Mouse (Mus musculus) left cerebral cortex, postnatal 25 days (tissue): ENCODE measurements around the gene Igsf8. TPM values are rescaled to one million over a fixed set of nuclear protein-coding genes. Genes with fewer than 3 reads are reported as not detected.
A peak's percentile ranks its signal among the peaks of the same experiment; 100 is the strongest.

Source experiments
- DNase-seq, 2 experiments: peaks; one replicate each; pipeline ENCODE4 v3.0.0; 2022; ENCODE audit warnings: low spot score in 2 of 2, mixed read lengths in 1 of 2
- intact Hi-C: fragments of 180-260 bp; cut with DNase I; formaldehyde crosslinking; loops from one replicate; pipeline ENCODE4 v1.15.1; 2025
- total RNA-seq, 2 experiments: library from RNA; stranded (reverse); gene quantifications; 2 replicates each; pipeline ENCODE4 v1.2.3; 2021

Igsf8 gene
- total RNA-seq, 2 experiments from 2014 or later: 232 to 242 TPM

DNA sequence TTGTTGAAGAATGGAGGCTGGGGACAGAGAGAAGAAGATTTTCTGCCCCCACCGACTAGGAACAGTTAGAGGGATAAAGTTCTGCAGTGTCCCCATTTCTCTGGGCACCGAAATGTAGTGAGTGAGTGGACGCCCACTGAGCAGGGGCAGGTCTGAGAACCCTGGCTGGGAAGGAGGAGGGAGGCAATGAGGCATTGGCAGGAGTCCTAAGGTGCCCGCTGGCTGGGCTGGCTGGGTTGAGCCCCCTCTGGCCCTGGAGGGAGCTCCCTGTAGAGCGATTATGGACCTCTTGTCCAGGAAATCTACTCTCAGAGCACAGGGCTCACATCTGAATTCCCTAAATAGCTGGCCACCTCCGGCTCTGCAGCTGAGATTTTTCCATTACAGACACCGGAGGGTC lies 38.1 kb downstream of the Igsf8 start:
- DNase-seq: no peak
- intact Hi-C loops: no loop called here

DNA sequence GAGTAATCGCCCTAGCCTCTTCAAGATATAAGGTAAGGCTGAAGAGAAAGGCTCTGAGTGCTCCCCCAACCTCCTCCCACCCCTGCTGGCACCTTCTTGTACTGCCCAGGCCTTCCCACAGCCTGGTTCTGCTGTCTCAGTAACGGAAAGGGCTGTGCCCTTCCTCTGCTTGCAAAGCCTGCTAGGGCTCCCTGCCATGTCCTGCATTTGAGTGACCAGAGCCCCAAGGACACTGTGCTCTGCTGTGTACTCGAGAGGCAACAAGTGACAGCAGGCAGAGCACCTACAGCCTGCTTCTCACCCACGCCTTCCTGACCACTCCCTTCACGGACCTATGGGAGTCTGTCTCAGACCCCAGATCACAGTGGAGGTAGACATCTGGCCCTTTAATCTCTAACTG lies 38.8 kb downstream of the Igsf8 start:
- intact Hi-C loops: loop anchor here (2.0 kb wide), 1 partner anchor 19 kb away; no protein-coding TSS in a partner anchor
- DNase-seq: no peak

DNA sequence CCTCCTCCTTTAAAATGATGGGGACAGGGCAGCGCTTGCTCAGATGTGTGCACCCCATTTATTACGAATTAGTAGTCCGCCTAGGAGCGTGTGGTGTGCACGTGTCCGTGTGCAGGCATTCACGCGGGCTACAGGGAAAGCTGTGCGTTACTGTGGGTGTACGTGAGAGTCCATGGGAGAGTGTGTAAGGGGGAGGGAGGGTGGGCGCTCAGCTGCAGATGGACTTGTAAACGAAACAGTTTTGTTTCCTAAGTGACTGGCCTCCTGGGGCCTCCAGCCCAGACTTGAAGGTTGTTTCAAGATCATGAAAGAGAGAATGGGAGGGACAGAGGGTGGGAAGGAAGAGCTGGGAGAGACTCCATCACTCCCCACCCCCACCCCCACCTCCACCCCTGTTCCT lies 39.7 kb downstream of the Igsf8 start:
- DNase-seq: no peak
- intact Hi-C loops: loop anchor here (2.0 kb wide), 1 partner anchor 20 kb away; no protein-coding TSS in a partner anchor

DNA sequence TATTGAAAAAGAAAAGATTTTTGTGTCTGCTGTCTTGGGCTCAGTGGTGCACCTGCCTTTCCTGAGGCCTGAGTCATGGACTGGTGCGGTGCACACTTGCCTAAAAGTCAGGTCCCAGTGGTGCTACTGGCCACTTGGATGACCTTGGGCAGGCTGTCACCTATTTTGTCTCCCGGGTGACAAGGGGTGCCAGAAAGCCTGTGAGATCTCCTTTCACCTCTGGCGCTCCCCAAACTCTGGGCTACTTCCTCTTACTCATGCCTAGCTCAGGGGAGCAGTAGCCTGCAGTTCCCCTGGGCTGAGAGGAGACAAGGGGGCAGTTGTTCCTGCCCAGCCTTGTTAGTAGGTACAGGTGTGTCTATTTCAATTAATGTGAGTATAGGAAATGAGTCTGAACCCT lies 40.9 kb downstream of the Igsf8 start:
- intact Hi-C loops: no loop called here
- DNase-seq: no peak

DNA sequence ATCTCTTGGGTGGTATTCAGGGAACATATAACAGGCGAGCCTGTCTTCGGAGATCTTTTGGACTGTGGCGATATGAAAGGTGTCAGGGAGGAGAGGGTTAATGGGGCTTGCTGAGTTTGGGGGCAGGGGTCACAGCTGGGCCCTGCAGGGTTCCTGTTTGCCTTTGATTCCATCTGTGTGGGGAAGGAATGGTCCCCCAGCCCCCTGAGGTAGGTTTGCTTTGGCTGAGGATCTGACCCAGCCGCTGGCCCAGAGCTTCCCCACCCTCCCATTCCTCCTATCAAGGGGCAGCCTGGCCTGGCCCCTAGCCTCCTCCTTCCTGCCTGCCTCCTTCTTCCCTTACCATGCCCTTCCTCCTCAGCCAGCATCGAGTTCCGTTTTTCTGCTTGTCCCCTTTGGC lies 41.4 kb downstream of the Igsf8 start:
- intact Hi-C loops: no loop called here
- no peak for DNase-seq

DNA sequence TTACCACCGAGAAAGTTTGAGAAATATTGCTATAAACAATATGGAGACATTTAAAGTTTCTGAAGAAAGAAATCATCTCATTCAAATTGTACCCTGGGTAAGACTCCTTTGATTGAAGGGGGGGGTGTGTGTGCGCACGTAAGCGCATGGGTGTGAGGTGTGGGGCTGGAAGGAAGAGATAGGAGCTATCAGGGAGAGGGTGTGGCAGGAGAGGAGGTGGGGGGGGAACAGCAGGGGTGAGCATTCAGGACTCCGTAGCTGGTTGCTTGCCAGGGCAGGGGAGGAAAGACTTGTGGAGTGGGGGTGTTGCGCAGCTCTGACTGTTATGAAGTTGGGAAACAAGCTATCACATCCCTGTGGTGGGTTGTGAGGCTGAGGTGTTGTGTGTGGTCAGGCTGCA lies 43.0 kb downstream of the Igsf8 start:
- intact Hi-C loops: no loop called here
- DNase-seq: no peak

DNA sequence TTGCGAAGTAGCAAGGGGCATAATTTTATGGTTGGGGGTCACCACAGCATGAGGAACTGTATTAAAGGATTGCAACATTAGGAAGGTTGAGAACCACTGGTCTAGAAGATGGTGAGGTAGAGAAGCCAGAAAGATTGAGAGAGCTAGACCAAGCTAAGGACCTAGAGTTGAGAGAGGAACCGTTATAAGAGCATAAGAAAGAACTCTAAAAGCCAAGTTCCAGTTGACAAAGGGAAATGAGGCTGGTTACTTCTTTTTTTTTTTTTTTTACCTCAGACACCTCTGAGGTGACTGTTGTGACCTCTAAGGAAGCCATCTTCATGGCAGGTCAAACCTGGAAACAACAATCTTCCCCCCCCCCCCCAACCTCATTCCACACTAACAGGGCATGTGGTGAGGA lies 43.7 kb downstream of the Igsf8 start:
- intact Hi-C loops: no loop called here
- no peak for DNase-seq

DNA sequence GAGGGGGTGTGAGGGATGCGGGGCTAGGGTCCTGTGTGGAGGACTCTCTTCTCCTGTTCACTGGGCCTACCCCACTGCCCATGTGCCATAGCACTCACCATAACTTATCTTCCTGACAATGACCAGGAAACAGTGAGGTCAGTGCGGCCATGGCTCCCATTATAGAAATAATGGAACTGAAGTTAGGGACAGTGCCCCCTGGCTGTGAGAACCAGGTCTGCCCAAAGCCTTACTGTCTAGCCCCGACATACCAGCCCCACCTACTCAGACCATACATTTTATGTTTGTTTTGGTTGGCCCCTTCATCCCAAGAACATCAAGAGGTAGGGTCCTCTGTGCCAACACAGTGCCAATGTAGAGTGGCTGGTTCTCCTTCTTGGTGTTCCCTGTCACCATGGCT lies 44.2 kb downstream of the Igsf8 start:
- intact Hi-C loops: no loop called here

DNA sequence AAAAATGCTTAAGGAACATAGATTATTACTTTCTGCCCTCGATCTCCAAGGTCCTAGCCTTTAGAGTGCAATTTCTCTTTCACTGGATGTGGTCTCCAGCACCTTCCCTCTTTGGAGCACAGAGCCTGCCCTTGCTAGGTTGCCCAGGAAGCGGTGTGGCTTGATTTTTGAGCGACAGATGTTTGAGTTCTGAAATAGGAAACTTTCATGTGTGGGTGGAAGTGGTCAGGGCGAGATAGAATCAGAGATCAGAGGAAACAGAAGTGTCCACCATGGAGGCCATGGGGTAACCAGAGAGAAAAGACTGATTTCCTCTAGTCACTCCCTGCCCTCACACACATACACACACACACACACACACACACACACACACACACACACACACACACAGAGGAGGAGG lies 44.8 kb downstream of the Igsf8 start:
- peak in 1 of 2 experiments; percentile 4 for DNase-seq
- intact Hi-C loops: no loop called here

More for the DNA sequence above, 44.2 kb downstream of the Igsf8 start:
- no peak for DNase-seq

DNA sequence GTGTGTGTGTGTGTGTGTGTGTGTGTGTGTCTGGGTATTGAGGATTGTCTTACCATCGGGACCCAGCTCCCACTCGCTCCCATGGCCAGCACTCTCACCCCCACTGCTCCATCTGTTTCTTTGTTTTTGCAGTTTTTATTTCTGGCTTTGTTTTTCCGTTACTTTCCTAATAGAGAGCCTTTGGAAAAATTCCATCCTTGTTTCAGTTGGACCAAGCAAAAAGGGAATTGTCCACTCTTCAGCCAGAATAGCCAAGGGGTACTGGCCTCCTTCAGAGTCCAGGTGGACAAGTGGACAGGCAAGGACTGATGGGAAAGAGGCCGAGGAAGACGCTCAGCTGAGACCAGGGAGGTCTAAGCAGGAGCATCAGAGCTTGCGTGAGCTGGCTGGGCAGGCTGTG lies 45.4 kb downstream of the Igsf8 start:
- DNase-seq: peak in 1 of 2 experiments; percentile 22
- intact Hi-C loops: no loop called here

DNA sequence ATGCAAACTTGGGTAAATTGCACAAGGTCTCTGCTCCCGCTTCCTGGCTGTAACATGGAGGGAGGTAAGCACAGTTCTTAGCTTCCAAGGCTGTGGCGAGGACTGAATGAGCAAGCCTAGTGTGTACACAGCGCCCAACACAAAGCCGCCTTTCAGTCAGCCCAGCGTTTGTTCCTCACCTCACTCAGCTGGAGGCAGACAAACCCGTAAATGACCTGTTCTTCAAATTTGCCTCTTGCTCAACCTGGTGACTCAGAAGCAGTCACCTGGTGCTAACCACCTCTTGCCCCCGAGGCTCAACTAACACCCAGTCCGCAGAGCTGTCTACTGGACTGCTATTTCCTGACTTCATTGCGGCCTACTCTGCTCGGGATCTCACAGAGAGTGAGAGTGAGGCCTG lies 46.5 kb downstream of the Igsf8 start:
- intact Hi-C loops: loop anchor here (2.0 kb wide), 2 partner anchors 15 to 27 kb away; no protein-coding TSS in a partner anchor
- no peak for DNase-seq

DNA sequence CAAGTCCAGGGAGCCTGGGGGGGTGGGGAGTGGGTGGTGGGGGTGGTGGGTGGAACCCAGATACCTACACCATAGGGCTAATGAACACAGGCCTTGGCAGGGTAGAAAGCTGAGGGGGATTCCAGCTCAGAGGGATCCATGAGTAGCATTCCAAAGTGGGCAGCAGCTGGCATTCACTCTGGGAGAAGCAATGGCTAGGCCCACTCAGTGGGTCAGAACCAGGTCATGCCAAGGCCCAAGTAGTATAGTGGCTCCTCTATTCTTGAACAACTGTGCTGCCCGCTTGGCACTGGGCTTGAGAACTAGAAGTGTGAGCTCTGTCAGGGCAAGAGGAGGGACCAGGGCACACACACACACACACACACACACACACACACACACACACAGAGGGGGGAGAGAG lies 47.0 kb downstream of the Igsf8 start:
- DNase-seq: no peak
- intact Hi-C loops: loop anchor here (2.0 kb wide), 2 partner anchors 16 to 28 kb away; no protein-coding TSS in a partner anchor

DNA sequence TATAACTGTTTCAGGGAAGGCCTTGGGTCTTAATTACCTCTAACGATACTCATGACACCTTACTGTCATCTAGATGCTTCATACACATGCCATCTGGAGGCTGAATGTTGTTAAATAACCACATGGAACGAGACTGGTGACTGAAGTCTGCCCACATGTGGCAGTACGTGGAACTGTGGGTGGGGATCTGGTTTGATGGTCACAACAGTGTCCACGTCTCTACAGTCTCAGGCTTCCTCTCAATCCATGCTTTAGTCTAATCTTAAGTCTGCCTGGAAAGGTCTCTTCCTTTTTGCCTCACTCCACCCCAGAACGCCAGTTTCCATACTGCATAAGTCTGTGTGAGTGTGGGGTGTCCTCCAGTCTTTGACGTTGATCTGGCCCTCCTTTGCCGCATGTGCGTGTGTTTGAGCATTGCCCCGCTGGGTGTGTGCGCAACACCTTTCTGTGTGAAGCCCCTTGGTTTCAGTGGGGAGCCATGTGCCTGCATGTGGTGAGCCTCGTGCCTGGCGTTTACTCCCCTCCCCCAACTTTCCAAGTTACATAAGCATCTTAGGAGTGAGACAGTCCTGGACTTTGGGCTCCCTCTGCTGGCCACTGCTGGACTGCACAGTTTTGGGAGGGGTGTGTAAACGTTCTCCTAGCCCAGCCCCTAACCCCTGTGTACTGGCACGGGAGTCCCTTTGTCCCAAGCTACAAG lies 48.4 kb downstream of the Igsf8 start:
- intact Hi-C loops: loop anchor here (1.0 to 5.0 kb wide), 8 partner anchors 17 to 263 kb away; partner anchors contain the start of genes Dcaf8 and Pea15a
- peak; percentile 92 to 95 for DNase-seq

DNA sequence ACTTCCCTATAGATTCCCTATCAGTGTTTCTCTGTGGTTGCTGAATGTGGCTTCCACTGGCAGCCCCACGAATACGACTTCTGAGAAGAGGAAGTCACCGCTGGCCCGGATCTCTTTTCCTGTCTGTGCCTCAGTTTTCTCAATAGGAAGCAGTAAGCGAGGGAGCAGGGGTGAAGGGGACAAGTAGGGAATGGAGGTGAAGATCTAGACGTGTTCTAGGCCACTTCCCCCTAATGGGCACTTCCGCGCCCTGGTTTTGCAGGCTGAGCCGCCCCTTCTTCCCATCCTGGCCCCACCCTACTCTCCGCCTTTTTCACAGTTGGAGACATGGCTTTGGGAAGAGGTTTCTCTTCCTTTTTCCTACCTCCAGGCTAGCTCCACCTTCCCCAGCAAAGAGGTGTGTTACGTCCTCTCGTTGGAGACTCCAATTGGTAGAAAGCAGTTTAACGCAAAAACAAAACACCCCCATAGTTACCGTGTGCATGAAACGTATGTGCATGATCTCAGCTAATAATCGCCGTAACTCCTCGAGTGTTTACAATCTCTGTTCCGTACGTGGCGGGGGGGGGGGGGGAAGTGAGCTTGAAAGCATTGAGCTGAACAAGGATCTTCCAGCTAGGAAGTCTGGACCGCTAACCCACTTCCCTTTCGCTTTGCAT lies 49.9 kb downstream of the Igsf8 start:
- peak in 1 of 2 experiments; percentile 88 for DNase-seq
- intact Hi-C loops: loop anchor here (2.0 to 5.0 kb wide), 3 partner anchors 105 to 264 kb away; partner anchors contain the start of genes Dcaf8 and Pea15a

DNA sequence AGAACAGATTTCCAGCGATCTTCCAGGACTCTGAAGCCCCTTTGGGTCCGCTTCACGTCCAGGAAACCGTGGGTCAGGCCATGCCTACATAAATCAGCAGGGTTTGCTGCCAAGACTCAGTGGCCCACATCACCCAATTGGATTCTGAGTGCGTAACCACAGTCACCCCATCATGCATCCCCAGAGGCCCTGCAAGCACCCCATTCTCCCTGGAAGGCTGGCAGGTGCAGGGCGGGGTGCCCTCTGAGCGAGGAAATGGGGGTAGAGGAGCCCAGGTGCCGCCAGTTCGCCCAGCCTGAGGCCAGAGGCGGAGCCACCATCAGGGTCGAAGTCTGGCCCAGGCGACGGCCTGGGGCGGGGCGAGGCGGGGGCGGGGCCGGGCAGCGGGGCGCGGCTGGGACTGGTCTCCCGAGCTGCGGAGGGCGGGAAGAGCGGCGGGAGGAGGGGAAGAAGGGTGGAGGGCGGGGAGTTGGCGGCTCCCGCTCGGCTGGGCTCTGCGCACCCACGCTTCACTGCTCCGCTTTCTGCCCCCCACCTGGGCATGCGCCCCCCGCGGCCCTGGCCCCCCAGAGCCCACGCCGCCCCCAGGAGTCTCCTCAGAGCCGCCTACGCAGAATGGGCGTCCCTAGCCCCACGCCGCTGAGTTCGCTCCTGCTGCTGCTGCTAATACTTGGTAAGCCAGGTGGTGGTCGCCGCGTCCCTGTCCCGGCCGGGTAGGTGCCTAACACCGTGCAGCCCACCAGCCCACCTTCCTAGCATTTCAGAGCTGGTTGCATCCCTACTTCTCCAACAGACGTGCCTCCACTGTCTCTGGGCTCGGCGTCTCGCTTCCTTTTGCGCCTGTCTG lies 50.7 kb downstream of the Igsf8 start:
- intact Hi-C loops: loop anchor here (2.0 to 5.0 kb wide), 3 partner anchors 105 to 265 kb away; partner anchors contain the start of genes Dcaf8 and Pea15a
- peak; percentile 73 to 79 for DNase-seq

DNA sequence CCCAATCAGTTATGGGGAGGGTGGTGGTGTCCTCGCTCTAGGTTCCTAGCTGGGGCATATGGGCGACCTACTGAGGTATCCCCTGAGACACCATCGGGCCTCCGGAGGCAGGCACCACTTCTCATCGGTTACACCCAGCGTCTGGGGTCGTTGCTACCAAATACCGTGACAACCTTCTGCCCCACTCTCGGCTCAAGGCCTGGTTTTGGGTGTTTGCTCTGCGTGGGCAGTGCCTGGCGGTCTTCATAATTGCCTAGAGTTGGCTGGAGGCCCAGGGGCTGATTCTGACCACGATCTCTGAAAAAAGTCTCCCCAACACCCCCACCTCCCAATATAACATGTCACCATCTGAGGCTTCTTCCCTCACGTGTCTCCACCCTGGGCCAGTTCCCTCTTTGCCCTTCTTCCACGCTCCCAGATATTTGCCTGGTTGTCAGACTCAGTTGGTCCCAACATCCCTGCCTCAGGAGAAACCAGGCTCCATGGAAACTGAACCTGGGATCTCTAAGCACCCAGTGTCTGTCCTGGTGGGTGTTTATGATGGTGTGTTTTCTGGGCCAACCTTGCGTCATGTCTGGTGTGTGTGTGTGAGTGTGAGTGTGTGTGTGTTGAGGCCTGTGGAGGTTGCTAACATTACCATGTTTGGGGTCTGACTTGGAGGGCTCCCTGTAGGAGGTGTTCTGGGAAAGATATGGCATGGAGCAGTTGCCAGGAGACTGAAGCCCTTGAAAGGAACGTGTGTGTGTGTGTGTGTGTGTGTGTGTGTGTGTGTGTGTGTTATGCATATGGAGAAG lies 51.5 kb downstream of the Igsf8 start:
- DNase-seq: peak; percentile 63 to 89
- intact Hi-C loops: loop anchor here (5.0 kb wide), 1 partner anchor 266 kb away; no protein-coding TSS in a partner anchor

DNA sequence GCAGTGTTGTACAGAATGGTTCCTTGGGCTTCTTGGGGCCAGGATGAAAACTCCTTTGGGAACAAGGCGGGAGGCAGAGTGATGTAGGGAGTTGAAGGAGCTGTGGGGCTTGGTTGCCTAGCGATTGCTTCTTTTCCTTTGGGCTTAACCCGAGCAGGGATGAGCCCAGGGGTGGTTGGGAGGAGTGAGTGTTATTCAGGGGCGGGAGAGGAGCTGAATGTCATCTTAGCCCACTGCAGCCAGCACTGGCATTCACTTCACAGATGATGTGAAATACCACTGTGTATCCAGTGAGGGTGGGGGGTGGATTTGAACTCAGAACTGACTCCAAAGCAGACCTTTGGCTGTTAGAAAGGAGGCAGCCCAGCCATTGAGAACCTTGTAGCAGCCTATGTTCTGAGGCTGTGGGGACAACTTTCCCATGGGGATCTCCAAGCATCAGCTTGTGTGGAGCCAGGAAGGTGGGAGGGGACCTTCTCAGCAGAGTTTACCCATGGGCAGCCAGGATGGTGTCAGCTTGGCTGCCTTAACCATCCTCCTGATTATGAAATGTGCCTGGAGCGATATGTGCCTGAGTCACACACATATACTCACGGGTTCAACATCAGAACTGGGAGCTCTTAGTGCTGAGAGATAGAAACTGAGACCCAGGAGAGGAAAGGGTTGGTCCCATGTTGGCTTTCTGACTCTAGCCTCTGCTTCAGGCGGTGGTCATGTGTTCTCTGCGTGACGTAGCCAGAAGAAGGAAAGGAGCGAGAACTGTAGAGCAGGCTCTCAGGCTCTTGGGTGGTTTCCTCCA lies 52.4 kb downstream of the Igsf8 start:
- intact Hi-C loops: loop anchor here (5.0 kb wide), 1 partner anchor 267 kb away; no protein-coding TSS in a partner anchor
- peak; percentile 51 to 72 for DNase-seq

DNA sequence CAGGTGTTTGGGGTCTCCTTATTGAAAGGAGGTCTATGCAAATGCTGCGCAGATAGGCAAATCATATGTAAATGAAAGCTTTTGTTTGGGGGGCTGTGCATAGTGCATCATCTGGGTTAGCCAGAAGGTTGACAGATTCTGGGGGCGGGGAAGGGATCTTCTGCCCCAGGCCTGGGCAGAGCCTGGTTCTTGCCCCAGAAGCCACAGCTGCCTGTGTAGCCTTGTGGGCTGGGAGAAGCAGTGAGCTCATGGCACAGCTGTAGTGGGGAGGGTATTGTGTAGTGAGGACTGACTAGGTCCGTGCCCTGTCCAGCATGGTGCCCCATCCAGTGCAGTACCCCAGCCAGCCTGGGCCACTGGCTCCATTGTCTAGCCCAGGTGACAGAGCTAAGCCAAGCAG lies 53.5 kb downstream of the Igsf8 start:
- intact Hi-C loops: loop anchor here (5.0 kb wide), 1 partner anchor 268 kb away; no protein-coding TSS in a partner anchor
- DNase-seq: peak; percentile 21 to 46
